Mouse (Mus musculus) heart, embryonic 15.5 days (tissue): ENCODE data around the gene Eif1ad. TPM values are rescaled to one million over a fixed set of nuclear protein-coding genes. Genes with fewer than 3 reads are reported as not detected.
"Not testable (repeated sequence)": the region's sequence is repeated elsewhere in the genome, so short reads cannot be mapped to it uniquely, and the experiment has no call there.

Experiments
- ATAC-seq: fragments of 200-750 bp; cut with Nextera tagmentation; replicated peaks from 2 replicates; pipeline ENCODE4 v1.8.0; 2017; ENCODE audit warnings: low read depth, moderate TSS enrichment; ENCODE audit not compliant: insufficient number of reproducible peaks, insufficient read depth, low FRiP score
- H3K27ac ChIP-seq: fragments of 300-500 bp; sonication (generic); 2 replicates; pipeline ENCODE4 v1.5.1; 2015; ENCODE audit warnings: mild to moderate bottlenecking, inconsistent platforms
- H3K27me3 ChIP-seq: fragments of 300-500 bp; sonication (generic); 2 replicates; pipeline ENCODE4 v1.6.1; 2015; ENCODE audit warnings: inconsistent platforms
- H3K36me3 ChIP-seq: fragments of 300-500 bp; sonication (generic); 2 replicates; pipeline ENCODE4 v1.6.1; 2015; ENCODE audit warnings: mild to moderate bottlenecking, inconsistent platforms
- H3K4me1 ChIP-seq: fragments of 300-500 bp; sonication (generic); replicated peaks from 2 replicates; pipeline ENCODE4 v1.6.1; 2015; ENCODE audit warnings: inconsistent platforms
- H3K4me2 ChIP-seq: fragments of 300-500 bp; sonication (generic); 2 replicates; pipeline ENCODE4 v1.6.1; 2015; ENCODE audit warnings: inconsistent platforms, mild to moderate bottlenecking, moderate library complexity
- H3K4me3 ChIP-seq: fragments of 300-500 bp; sonication (generic); 2 replicates; pipeline ENCODE4 v1.5.1; 2015; ENCODE audit warnings: mild to moderate bottlenecking, inconsistent platforms
- H3K9ac ChIP-seq: fragments of 300-500 bp; sonication (generic); 2 replicates; pipeline ENCODE4 v1.6.1; 2015; ENCODE audit warnings: mild to moderate bottlenecking, inconsistent platforms
- H3K9me3 ChIP-seq: fragments of 300-500 bp; sonication (generic); replicated peaks from 2 replicates; pipeline ENCODE4 v1.6.1; 2016; ENCODE audit warnings: inconsistent platforms
- WGBS: fragments of 180-500 bp; shearing (Covaris S2); methylation state at CpG from one replicate; pipeline ENCODE4 v1.1.7; 2015; ENCODE audit warnings: mixed read lengths; 5-methylcytosine and 5-hydroxymethylcytosine counted together
- polyA plus RNA-seq: library from polyadenylated mRNA; unstranded; fragments of >200 nt; fragmentation: Nextera tagmentation; extraction: Ambion mirVana; gene quantifications from 2 replicates; pipeline ENCODE4 v1.2.1, GENCODE M21; 2015

The Eif1ad gene
- polyA plus RNA-seq, 1 experiment from 2014 or later: 35.3 TPM

DNA sequence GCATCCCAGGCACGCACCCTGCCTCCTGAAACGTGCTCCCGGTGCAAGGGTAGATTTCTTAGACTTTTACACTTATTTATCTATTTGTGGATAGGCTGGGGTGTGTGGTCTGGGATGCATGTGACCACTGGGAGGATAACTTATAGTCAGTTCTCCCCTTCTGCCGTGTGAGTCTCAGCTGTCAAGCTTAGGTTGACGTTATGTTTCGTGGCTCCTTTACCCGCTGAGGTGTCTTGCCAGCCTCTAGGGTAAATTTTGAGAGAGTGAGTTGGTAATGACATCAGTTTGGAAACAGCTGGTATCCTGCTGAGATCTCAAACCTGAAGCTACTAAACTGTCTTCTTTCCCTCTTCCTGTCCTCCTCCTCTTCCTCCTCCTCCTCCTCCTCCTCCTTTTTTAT is 39.4 kb downstream of the Eif1ad start:
- Histone ChIP-seq H3K27ac (peak overlapping the region; percentile 38), H3K4me2 (peak overlapping the region; percentile 54), H3K9me3 (no peaks in the 10 kb centered on the region), H3K27me3 (no peaks in the 10 kb centered on the region), H3K4me3 (peak overlapping the region; percentile 56), H3K9ac (peak overlapping the region; percentile 22), H3K36me3 (no peaks in the 10 kb centered on the region), H3K4me1 (peaks cover 22% of the 10 kb centered on the region)
- ATAC-seq: no peak
- 19% methylated on average over 7 of the region's 7 CpGs for WGBS

DNA sequence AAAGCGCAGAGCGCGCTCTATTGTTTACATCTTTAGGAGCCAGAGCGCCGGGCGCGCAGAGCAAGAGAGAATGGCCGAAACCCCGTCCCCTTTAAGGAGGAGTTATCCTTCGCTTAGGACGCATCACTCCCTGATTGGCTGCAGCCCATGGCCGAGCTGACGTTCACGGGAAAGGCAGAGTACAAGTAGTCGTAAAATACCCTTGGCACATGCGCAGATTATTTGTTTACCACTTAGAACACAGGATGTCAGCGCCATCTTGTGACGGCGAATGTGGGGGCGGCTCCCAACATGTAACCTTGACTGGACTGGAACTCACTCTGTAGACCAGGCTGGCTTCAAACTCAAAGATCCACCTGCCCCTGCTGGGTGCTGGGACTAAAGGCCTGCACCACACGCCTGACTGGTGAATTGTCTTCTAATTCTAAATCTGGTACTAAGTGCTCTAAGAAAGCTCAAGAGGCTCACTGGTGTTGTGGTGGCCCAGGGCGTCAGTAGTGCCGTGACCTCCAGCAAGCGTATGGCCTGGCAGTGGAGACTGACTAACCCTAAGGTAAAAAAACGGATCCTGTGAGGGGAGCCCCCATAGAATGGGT is 40.1 kb downstream of the Eif1ad start:
- H3K36me3 ChIP-seq, H3K27me3 ChIP-seq, H3K9me3 ChIP-seq: not testable (repeated sequence)
- H3K9ac ChIP-seq: peak overlapping the region; percentile 59
- peak overlapping the region; percentile 56 for H3K4me2 ChIP-seq
- 19% methylated on average over 24 of the region's 25 CpGs for WGBS
- H3K4me3 ChIP-seq: peak overlapping the region; percentile 56
- H3K4me1 ChIP-seq: peaks cover 22% of the 10 kb centered on the region
- peak; percentile 71 for ATAC-seq
- peak overlapping the region; percentile 91 for H3K27ac ChIP-seq

DNA sequence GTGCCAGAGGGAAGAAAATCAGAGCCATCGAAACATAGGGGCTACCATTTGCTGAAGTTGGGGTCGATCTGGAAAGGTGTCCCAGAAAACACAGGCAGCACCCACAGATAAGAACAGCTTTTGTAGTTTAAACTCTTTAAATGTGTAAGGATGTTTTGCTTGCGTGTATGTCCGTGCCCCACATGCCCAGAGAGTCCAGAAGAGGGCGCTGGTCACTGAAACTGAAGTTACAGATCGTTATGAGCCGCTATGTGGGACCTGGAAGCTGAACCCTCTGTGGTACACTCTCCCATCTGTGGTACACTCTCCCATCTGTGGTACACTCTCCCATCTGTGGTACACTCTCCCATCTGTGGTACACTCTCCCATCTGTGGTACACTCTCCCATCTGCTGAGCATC is 40.6 kb downstream of the Eif1ad start:
- Histone ChIP-seq H3K27me3 (no peaks in the 10 kb centered on the region), H3K9me3 (no peaks in the 10 kb centered on the region), H3K4me1 (peaks cover 22% of the 10 kb centered on the region), H3K36me3 (no peaks in the 10 kb centered on the region), H3K4me2 (peak overlapping the region; percentile 56), H3K4me3 (peak overlapping the region; percentile 56), H3K27ac (peak overlapping the region; percentile 91), H3K9ac (peak overlapping the region; percentile 59)
- ATAC-seq: peak; percentile 61
- WGBS: 15% methylated on average over 7 of the region's 7 CpGs

DNA sequence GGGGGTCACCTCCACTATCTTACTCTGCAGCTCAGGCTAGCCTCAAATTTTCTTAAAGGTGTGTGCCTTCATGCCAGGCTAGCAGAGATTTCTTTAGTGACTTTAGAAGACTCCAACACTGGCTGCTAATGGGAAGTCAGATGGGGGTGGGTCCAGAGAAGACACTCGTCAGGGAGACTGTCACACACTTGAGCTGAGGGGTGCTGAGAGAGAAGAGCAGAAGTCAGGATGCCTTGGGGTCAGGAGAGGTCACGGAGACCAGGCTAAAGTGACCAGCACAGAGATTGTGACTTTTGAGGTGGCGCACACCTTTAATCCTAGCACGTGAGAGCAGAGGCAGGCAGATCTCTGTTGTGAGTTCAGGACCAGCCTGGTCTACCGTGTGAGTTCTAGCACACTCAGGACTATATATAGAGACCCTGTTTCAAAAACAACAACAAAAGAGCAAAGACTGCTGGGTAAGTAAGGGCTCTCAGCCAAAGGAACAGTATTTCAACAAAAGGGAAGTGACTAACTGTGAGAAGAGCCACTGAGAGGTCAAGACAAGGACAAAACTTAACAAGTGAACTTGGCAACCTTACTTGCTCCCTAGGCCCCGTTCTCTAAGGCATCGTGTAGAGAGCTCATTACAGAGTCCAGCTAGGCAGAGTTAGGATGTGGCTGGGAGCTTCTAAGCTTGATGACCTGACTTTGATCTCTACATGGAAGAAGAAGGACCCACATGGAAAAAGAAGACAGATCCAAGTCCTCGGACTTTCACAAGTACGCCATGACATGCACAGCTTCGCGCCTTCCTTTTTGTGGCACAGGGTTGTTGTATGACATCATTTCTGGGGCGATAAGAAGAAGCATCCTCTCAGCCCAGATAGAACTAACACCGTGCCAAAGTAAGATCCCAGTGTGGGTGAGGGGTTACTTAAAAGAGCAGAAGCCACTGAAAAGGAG is 41.8 kb downstream of the Eif1ad start:
- Histone ChIP-seq H3K4me2 (peak overlapping the region; percentile 56), H3K9me3 (no peaks in the 10 kb centered on the region), H3K27me3 (no peaks in the 10 kb centered on the region), H3K36me3 (no peaks in the 10 kb centered on the region), H3K4me3 (peak overlapping the region; percentile 56; the same call in 1 of the 2 replicates), H3K27ac (peak overlapping the region; percentile 57), H3K4me1 (peaks cover 22% of the 10 kb centered on the region), H3K9ac (no peak overlapping the region)
- 65% methylated on average over 13 of the region's 13 CpGs for WGBS
- ATAC-seq: no peak

DNA sequence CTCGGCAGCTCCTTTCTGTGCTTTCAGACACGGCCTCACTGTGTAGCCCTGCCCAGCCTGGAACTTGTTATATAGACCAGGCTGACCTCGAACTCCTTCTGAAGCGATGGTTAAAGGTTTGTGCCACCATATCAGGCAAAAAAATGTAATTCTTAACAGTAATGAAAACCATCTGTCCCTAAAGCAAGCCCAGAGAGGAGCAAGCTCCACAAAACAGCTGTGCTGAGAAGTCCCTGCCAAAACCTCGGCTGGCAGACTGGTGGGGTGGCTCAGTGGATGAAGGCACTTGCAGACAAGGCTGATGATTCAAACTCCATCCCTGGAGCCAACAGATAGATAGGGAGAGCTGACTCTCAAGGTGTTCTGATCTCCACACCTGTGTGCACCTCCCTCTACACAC is 42.5 kb downstream of the Eif1ad start:
- Histone ChIP-seq H3K27me3 (no peaks in the 10 kb centered on the region), H3K9ac (no peak overlapping the region), H3K4me1 (peaks cover 22% of the 10 kb centered on the region), H3K27ac (peak overlapping the region; percentile 57), H3K9me3 (no peaks in the 10 kb centered on the region), H3K4me2 (no peak overlapping the region), H3K4me3 (no peak overlapping the region), H3K36me3 (no peaks in the 10 kb centered on the region)
- WGBS: 78% methylated on average over 5 of the region's 5 CpGs
- ATAC-seq: no peak

DNA sequence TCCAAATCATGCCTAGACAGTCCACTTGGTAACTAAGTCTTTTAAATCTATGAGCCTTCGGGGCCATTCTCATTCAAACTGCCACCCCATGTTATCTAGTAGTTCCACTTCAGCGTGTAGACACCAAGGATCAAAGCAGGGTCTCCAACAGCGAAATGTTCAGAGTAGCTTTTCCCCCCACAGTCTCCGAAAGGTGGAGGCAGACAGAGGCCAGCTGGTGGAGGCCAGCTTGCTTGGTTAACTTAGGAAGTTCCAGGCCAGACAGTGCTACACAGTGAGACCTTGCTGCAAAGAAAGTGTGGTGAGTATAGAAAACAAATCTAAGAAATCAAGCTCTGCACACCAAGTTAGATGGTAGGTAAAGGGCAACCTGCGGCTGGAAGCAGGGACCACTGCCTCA is 44.1 kb downstream of the Eif1ad start:
- WGBS: 74% methylated on average over 5 of the region's 5 CpGs
- H3K4me3 ChIP-seq: no peak overlapping the region
- ATAC-seq: no peak
- H3K4me1 ChIP-seq: peaks cover 27% of the 10 kb centered on the region
- no peaks in the 10 kb centered on the region for H3K27me3 ChIP-seq
- no peak overlapping the region for H3K4me2 ChIP-seq
- no peak overlapping the region for H3K27ac ChIP-seq
- no peaks in the 10 kb centered on the region for H3K36me3 ChIP-seq
- H3K9ac ChIP-seq: no peak overlapping the region
- no peaks in the 10 kb centered on the region for H3K9me3 ChIP-seq

DNA sequence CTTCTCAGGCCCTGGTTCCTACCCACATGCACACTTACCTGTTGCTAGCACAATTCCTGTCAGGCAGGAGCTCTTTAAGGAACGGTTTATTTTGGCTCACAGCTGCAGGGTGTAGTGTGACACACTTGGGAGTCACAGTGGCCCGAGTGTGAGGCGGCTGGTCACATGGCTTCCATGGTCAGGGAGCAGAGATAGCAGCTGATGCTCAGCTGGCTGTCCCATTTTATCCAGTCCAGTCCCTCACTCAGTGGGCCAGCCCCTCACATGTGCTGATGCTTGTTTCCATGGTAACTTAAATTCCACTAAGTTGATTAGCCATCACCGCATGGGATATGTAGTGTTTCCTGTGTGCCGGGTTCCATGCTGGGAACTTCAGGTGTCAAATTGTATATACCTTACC is 45.4 kb downstream of the Eif1ad start:
- Histone ChIP-seq H3K36me3 (no peaks in the 10 kb centered on the region), H3K4me2 (no peak overlapping the region), H3K27me3 (no peaks in the 10 kb centered on the region), H3K27ac (no peak overlapping the region), H3K4me3 (no peak overlapping the region), H3K9ac (no peak overlapping the region), H3K4me1 (peaks cover 24% of the 10 kb centered on the region), H3K9me3 (no peaks in the 10 kb centered on the region)
- ATAC-seq: no peak
- WGBS: 53% methylated on average over 5 of the region's 5 CpGs

DNA sequence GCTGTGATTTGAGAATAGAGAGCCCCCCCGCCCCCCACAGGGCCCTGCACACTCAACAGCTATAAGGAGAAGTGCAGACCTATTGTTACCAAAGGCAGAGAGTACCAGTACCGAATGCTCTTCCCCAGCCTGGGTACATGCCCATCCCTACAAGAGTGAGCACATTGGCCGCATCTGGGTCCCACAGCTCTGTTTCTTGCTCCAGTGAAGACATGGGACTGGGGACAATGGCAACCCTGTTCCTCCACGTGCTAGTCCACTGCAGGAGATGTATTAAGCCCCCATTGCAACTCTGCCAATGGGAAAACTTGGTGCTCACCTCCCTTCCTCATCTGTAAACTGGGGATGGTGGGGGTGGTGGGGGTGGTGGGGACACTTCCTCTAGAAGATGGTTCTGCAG is 47.3 kb downstream of the Eif1ad start:
- Histone ChIP-seq H3K9me3 (no peaks in the 10 kb centered on the region), H3K9ac (no peak overlapping the region), H3K36me3 (peaks cover 8% of the 10 kb centered on the region), H3K4me3 (no peak overlapping the region), H3K4me2 (no peak overlapping the region), H3K4me1 (peaks cover 9% of the 10 kb centered on the region), H3K27me3 (no peaks in the 10 kb centered on the region), H3K27ac (no peak overlapping the region)
- ATAC-seq: no peak
- 66% methylated on average over 4 of the region's 4 CpGs for WGBS

DNA sequence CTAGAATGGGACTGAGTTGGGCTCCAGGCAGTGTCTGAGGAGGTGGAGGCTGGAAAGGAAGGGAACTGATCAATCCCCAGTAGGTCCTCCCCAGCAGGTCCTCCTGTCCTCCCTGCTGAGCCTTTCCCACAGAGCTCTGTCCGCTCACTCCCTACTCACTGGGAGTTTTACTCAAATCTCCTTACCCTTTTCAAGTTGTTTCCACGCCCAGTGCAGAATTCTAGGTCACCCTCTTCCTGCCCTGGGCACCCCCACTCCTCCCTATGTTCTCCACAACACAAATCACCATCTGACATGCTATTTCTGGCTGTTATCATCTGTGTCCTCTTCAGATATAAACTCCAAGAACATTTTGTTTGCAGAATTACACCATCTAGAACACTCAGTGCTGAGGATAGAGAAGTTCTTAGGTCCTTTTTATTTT is 48.0 kb downstream of the Eif1ad start:
- Histone ChIP-seq H3K9ac (no peak overlapping the region), H3K9me3 (no peaks in the 10 kb centered on the region), H3K27me3 (no peaks in the 10 kb centered on the region), H3K27ac (peak overlapping the region; percentile 20; the same call in 1 of the 2 replicates), H3K4me1 (0 out of 2 replicates have a peak, but pooled peaks cover 5% of the 10 kb centered on the region), H3K4me3 (no peak overlapping the region), H3K4me2 (no peak overlapping the region), H3K36me3 (peaks cover 9% of the 10 kb centered on the region)
- no peak; the same call in 1 of the 2 replicates for ATAC-seq
- 65% methylated on average over 2 of the region's 2 CpGs for WGBS

DNA sequence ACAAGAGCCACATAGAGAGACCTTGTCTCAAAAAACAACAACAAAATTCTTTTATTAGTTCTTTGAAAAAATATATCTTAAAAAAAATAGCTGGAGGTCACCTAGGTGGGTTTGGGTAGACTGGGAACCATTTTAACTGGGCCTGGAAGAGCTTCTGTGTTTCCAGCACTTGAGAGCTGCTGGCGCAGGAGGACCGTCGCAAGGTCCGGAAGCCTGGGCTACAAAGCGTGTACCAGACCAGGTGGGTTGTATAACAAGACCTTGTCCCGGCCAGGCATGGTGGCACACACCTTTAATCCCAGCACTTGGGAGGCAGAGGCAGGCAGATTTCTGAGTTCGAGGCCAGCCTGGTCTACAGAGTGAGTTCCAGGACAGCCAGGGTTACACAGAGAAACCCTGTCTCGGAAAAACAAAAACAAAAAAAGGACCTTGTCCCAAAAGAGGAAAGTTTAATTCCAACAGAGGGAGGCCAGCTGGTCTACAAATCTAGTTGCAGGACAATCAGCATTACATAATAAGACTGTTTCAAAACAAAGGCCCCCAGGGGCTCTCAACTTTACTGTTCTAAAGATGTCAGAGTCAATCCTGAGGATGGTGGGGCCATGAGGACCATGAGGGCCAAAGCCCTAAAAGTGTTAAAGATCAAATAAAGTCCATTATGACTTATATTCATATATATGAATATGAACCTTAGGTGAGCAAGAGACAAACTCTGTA is 52.4 kb downstream of the Eif1ad start:
- Histone ChIP-seq H3K27ac (no peak overlapping the region), H3K9ac (no peak overlapping the region), H3K36me3 (peaks cover 24% of the 10 kb centered on the region), H3K4me1 (peaks cover 15% of the 10 kb centered on the region), H3K9me3 (no peaks in the 10 kb centered on the region), H3K4me3 (no peak overlapping the region), H3K27me3 (no peaks in the 10 kb centered on the region), H3K4me2 (no peak overlapping the region)
- WGBS: 88% methylated on average over 8 of the region's 8 CpGs
- no peak for ATAC-seq

DNA sequence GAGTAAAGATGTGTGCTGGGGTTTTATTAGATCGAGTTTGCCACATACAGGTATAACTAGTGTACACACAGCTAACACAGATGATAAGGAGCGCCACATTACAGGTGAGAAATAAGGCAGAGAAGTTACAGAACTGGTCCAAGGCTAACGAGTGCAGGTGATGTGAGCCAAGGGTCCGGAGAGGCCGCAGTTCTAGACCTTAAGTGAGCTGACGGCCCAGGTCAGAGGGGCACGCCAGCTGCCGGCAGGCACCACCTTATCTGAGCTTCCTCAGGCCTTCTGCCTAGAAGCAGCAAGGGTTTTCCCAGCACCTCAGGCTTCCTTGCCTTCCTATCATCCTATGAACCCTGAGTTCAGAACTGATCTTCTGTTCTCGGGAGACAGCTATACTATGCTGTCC is 53.1 kb downstream of the Eif1ad start:
- H3K4me3 ChIP-seq: no peak overlapping the region
- H3K36me3 ChIP-seq: peaks cover 24% of the 10 kb centered on the region
- ATAC-seq: no peak
- no peaks in the 10 kb centered on the region for H3K9me3 ChIP-seq
- peaks cover 13% of the 10 kb centered on the region for H3K4me1 ChIP-seq
- H3K27ac ChIP-seq: no peak overlapping the region
- 88% methylated on average over 9 of the region's 9 CpGs for WGBS
- H3K9ac ChIP-seq: no peak overlapping the region
- no peak overlapping the region for H3K4me2 ChIP-seq
- no peaks in the 10 kb centered on the region for H3K27me3 ChIP-seq
